Mouse (Mus musculus): ENCODE measurements at regions not wholly inside any gene's neighbourhood (a gene's known extent, or its start where the extent isn't known, plus 50 kb on each side); places are given as distances from the start of the nearest gene placed in this dataset.

- Histone ChIP-seq H3K27ac (replicated peaks; ENCODE audit: low read depth, low read length) (no peak overlapping the region), H3K4me3 (replicated peaks; ENCODE audit: low read length) (no peak overlapping the region), H3K4me2 (replicated peaks; ENCODE audit: low read depth, low read length, severe bottlenecking) (no peak overlapping the region), H3K9ac (ENCODE audit: low read depth, low read length, severe bottlenecking) (no peak overlapping the region), H3K36me3 (ENCODE audit: control insufficient read depth, insufficient read depth, low read length) (no peaks in the 10 kb centered on the region), H3K9me3 (ENCODE audit: control insufficient read depth, low read length) (no peaks in the 10 kb centered on the region), H3K27me3 (ENCODE audit: control insufficient read depth, insufficient read depth, low read length) (no peaks in the 10 kb centered on the region), H3K4me1 (ENCODE audit: control insufficient read depth, insufficient read depth, low read length) (no peaks in the 10 kb centered on the region)
- DNase-seq (ENCODE audit: low spot score) (no peak), ATAC-seq (ENCODE audit: low FRiP score, low read depth) (no peak)
- WGBS, result 88% methylated on average over 4 of the region's 4 CpGs
- TF ChIP-seq POLR2A (IDR thresholded peaks at IDR 0.05; ENCODE audit: borderline replicate concordance, extremely low read depth, insufficient read depth, insufficient read length), result no peak
These were observed 69.8 kb upstream of the Egln3 start for GRCm38 (mm10) chr12:54273506-54273905.

GRCm38 (mm10) chr12:54272696-54273095 is 69.0 kb upstream of the Egln3 start:
- no peaks in the 10 kb centered on the region for H3K4me1 ChIP-seq (ENCODE audit: control insufficient read depth, insufficient read depth, low read length)
- DNase-seq (ENCODE audit: low spot score), result no peak
- H3K4me2 ChIP-seq (replicated peaks; ENCODE audit: low read depth, low read length, severe bottlenecking), result no peak overlapping the region
- no peaks in the 10 kb centered on the region for H3K9me3 ChIP-seq (ENCODE audit: control insufficient read depth, low read length)
- H3K27me3 ChIP-seq (ENCODE audit: control insufficient read depth, insufficient read depth, low read length), result no peaks in the 10 kb centered on the region
- H3K4me3 ChIP-seq (replicated peaks; ENCODE audit: low read length), result no peak overlapping the region
- 67% methylated on average over 6 of the region's 6 CpGs for WGBS
- no peak overlapping the region for H3K9ac ChIP-seq (ENCODE audit: low read depth, low read length, severe bottlenecking)
- ATAC-seq (ENCODE audit: low FRiP score, low read depth), result no peak
- no peak for TF ChIP-seq POLR2A (IDR thresholded peaks at IDR 0.05; ENCODE audit: borderline replicate concordance, extremely low read depth, insufficient read depth, insufficient read length)
- H3K27ac ChIP-seq (replicated peaks; ENCODE audit: low read depth, low read length), result no peak overlapping the region
- no peaks in the 10 kb centered on the region for H3K36me3 ChIP-seq (ENCODE audit: control insufficient read depth, insufficient read depth, low read length)

- 84% methylated on average over 2 of the region's 2 CpGs for WGBS
These were observed 68.6 kb upstream of the Egln3 start for GRCm38 (mm10) chr12:54272226-54272625.

GRCm38 (mm10) chr12:54265852-54266251 is 62.2 kb upstream of the Egln3 start:
- Histone ChIP-seq H3K36me3 (ENCODE audit: control insufficient read depth, insufficient read depth, low read length) (no peaks in the 10 kb centered on the region), H3K27me3 (ENCODE audit: control insufficient read depth, insufficient read depth, low read length) (no peaks in the 10 kb centered on the region), H3K27ac (replicated peaks; ENCODE audit: low read depth, low read length) (no peak overlapping the region), H3K4me2 (replicated peaks; ENCODE audit: low read depth, low read length, severe bottlenecking) (no peak overlapping the region), H3K9me3 (ENCODE audit: control insufficient read depth, low read length) (no peaks in the 10 kb centered on the region), H3K4me3 (replicated peaks; ENCODE audit: low read length) (no peak overlapping the region), H3K4me1 (ENCODE audit: control insufficient read depth, insufficient read depth, low read length) (peaks cover 14% of the 10 kb centered on the region; the same call in 1 of the 2 replicates), H3K9ac (ENCODE audit: low read depth, low read length, severe bottlenecking) (no peak overlapping the region)
- TF ChIP-seq POLR2A (IDR thresholded peaks at IDR 0.05; ENCODE audit: borderline replicate concordance, extremely low read depth, insufficient read depth, insufficient read length), result no peak
- WGBS, result 81% methylated on average over 3 of the region's 3 CpGs
- no peak for DNase-seq (ENCODE audit: low spot score)
- ATAC-seq (ENCODE audit: low FRiP score, low read depth), result no peak

More at GRCm38 (mm10) chr12:54272226-54272625, 68.6 kb upstream of the Egln3 start:
- no peak for TF ChIP-seq POLR2A (IDR thresholded peaks at IDR 0.05; ENCODE audit: borderline replicate concordance, extremely low read depth, insufficient read depth, insufficient read length)
- ATAC-seq (ENCODE audit: low FRiP score, low read depth), result no peak
- Histone ChIP-seq H3K4me1 (ENCODE audit: control insufficient read depth, insufficient read depth, low read length) (no peaks in the 10 kb centered on the region), H3K9me3 (ENCODE audit: control insufficient read depth, low read length) (no peaks in the 10 kb centered on the region), H3K36me3 (ENCODE audit: control insufficient read depth, insufficient read depth, low read length) (no peaks in the 10 kb centered on the region), H3K4me2 (replicated peaks; ENCODE audit: low read depth, low read length, severe bottlenecking) (no peak overlapping the region), H3K27me3 (ENCODE audit: control insufficient read depth, insufficient read depth, low read length) (no peaks in the 10 kb centered on the region), H3K27ac (replicated peaks; ENCODE audit: low read depth, low read length) (no peak overlapping the region), H3K9ac (ENCODE audit: low read depth, low read length, severe bottlenecking) (no peak overlapping the region), H3K4me3 (replicated peaks; ENCODE audit: low read length) (no peak overlapping the region)
- no peak for DNase-seq (ENCODE audit: low spot score)

GRCm38 (mm10) chr12:54264893-54265835 is 61.5 kb upstream of the Egln3 start:
- ATAC-seq (ENCODE audit: low FRiP score, low read depth), result no peak
- H3K4me1 ChIP-seq (ENCODE audit: control insufficient read depth, insufficient read depth, low read length), result peaks cover 14% of the 10 kb centered on the region; the same call in 1 of the 2 replicates
- TF ChIP-seq POLR2A (IDR thresholded peaks at IDR 0.05; ENCODE audit: borderline replicate concordance, extremely low read depth, insufficient read depth, insufficient read length), result no peak
- H3K27me3 ChIP-seq (ENCODE audit: control insufficient read depth, insufficient read depth, low read length), result no peaks in the 10 kb centered on the region
- no peaks in the 10 kb centered on the region for H3K36me3 ChIP-seq (ENCODE audit: control insufficient read depth, insufficient read depth, low read length)
- H3K4me3 ChIP-seq (replicated peaks; ENCODE audit: low read length), result no peak overlapping the region
- H3K4me2 ChIP-seq (replicated peaks; ENCODE audit: low read depth, low read length, severe bottlenecking), result no peak overlapping the region
- no peak overlapping the region for H3K27ac ChIP-seq (replicated peaks; ENCODE audit: low read depth, low read length)
- DNase-seq (ENCODE audit: low spot score), result no peak
- no peak overlapping the region for H3K9ac ChIP-seq (ENCODE audit: low read depth, low read length, severe bottlenecking)
- WGBS, result 67% methylated on average over 14 of the region's 14 CpGs
- H3K9me3 ChIP-seq (ENCODE audit: control insufficient read depth, low read length), result no peaks in the 10 kb centered on the region

Measured in limb, embryonic 14.5 days (tissue).